Mouse (Mus musculus) spleen, postnatal 10 days (tissue): Measurements from ENCODE around the gene Selenof.

Experiments
- DNase-seq, 2 experiments: peaks; one replicate each; pipeline ENCODE4 v3.0.0; 2021 to 2022; ENCODE audit warnings: low spot score in 2 of 2

Gene Selenof

DNA sequence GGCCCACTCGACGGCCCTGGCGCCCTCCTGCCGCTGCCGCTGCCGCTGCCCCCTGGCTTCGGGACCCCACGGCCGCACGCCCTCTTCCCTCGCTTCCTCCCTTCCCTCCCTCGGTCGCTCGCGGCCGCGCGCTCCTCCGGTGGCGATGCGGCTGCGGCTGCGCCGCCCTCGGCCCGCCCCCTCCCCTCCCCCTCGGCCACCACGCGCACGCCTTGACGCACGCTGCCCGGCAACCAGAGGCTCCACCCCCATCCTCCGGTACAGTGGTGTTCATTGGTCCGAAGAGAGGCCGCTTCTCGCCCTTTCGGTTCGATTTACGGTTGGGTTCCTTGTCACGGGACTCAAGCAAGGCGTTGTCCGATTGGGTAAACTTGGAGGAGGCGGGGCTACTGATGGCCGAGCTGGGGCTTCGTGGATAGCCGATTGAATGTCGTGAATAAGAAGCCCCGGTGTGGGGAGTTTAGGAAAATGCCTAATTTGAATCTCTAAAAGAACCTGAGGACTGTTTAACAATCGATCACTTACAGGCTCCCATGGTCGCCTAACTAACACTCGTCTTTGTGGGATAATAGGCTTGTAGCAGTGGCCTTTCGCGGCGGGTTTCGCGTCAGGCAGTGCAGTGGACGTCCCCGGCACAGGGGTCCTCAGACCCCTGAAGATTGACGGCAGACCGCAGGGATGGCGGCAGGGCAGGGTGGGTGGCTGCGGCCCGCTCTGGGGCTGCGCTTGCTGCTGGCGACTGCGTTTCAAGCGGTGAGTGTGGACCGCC lies at the start of gene Selenof, which contains the start of gene Hs2st1:
Gene Selenof, plus strand, starts transcription at position 258 of the 769 bp plus-strand sequence.
Gene Hs2st1, minus strand, starts transcription at position 135 of the 769 bp plus-strand sequence.
- DNase-seq = peak; percentile 91 to 98

- DNase-seq = no peak
Observed at GRCm38 (mm10) chr3:144527918-144528317, 42.2 kb upstream of the Selenof start.

GRCm38 (mm10) chr3:144531023-144531422 lies 39.1 kb upstream of the Selenof start:
- no peak for DNase-seq

DNA sequence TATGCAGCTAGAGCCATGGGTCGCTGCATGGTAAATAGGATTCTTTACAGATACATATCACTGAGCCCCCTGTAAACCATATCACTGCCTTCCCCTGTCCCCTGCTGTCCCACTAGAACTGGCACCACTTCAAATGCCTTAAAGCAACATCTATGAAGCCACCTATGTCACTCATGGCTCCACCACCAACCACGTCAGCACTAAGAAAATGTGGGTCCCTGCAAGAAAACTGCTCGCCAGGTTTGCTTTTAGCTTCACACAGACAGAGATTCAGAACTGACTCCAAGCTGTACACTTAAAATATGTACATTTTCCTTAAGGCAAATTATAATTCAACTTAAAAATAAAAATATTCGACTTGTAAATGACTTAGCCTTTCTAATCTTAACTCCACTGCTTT lies 35.0 kb upstream of the Selenof start:
- no peak for DNase-seq

GRCm38 (mm10) chr3:144537078-144537855 lies 32.8 kb upstream of the Selenof start:
- DNase-seq = no peak

GRCm38 (mm10) chr3:144539051-144539450 lies 31.1 kb upstream of the Selenof start:
- DNase-seq = no peak

GRCm38 (mm10) chr3:144540805-144541204 lies 29.3 kb upstream of the Selenof start:
- DNase-seq = no peak

DNA sequence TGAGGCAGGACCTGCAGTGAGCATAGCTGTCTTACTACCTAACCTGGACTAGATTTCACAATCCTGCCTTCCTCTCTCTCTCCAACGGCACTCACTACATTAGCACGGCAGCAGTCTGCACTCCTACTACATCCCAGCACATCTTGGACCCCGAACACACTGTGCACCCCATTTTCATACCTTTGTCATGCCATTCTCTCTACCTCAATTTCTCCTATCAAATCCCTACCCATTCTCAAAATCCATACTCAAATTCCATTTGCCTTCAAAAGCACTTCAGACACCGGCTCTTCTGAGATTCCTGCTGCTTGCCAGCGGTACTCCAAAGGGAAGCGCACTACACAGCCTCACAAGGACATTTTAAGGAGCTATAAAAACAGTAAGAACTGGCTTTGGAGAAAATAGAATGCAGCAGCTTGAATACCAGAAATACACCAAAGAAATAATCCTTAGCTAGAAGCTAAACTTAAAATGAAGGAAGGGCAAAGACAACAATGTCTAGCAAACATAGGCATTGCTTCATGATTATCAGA lies 28.1 kb upstream of the Selenof start:
- DNase-seq = no peak

DNA sequence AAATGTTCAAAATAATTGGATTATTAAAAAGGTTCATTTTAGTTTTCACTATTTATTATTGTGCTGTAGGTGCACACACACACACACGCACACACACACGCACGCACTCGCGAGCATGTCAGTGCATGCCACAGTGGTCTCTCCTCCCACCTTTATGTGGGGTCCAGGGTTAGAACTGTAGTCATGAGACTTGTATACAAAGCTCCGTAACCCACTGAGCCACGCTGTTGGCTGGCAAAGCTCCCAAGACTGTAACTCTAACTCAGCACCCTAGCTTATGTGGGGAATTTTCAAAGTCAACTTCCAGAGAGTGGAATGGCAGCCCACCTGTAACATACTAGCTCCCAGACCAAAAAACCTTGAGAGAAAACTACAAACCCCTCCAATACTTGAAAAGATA lies 25.0 kb upstream of the Selenof start:
- no peak for DNase-seq

GRCm38 (mm10) chr3:144545832-144546231 lies 24.3 kb upstream of the Selenof start:
- DNase-seq = no peak

DNA sequence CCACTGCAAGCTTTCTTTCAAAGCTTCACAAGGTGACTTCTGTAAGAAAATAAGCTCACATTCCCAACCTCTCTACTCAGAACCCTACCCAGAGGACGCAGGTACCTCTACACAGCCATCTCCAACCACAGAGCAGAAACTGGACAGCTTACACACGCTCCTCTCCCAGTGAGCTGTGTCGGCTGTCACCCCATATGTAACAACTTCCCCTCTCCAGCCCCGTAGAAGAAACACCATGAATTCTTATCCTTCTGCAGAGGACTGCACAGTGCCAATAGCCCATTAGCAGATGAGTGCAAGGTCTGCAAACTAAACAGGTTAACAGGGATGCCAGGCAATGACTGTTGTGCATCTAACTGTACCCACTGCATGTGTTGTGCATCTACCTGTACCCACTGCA lies 23.6 kb upstream of the Selenof start:
- DNase-seq = no peak

DNA sequence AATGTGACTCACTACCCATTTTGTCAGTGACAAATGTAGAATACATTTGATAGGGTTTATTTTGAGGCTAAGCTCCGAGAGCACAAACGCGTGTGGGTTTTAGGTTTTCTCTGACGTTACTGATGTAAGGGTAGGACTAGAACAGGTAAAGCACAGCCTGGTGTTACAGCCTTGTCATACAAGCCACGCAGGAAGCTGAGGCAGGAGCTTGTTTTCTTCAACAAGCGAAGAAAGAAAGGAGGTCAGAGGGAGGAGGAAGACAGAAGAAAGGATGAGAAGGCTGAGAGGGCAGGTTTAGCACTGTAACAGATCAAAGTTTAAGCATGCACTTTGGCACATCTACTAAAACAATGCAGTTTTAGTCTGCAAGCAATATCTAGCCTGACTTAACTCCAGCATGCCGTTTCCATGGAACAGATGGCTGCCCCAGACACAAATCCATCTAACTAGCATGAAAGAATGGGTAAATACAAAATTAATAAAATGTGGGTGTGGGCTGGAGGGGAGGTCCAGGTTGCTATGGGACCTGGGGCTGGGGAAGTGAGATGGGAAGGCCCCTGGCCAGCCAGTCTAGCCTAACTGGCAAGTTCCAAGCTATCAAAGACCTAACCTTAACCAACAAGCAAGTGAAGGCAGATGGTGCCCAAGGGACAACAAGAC lies 21.8 kb upstream of the Selenof start:
- DNase-seq = no peak

DNA sequence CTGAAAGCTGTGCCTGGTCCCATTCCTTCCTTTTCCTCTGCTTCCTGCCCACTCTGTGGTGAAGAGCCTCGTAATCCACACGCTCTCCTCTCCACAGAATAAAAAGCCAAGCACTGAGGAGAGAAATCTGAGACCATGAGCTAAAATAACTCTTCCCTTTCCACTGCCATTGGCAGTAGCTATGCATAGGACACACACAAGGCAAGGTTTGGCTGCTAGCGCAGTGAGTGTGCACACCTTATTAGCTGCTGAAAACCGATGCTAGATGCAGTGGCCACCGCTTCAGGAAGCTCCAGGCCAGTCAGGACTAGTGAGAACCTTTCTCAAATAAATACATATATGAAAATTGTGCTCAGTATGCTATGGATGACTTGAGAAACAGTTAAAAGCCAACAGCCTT lies 20.1 kb upstream of the Selenof start:
- DNase-seq = no peak

- DNase-seq = no peak
Observed at GRCm38 (mm10) chr3:144550659-144551058, 19.4 kb upstream of the Selenof start.

- DNase-seq = no peak
Observed at GRCm38 (mm10) chr3:144551416-144551815, 18.7 kb upstream of the Selenof start.

- DNase-seq = no peak
Observed at GRCm38 (mm10) chr3:144553942-144554341, 16.2 kb upstream of the Selenof start.

- DNase-seq = no peak
Observed at GRCm38 (mm10) chr3:144554503-144554902, 15.6 kb upstream of the Selenof start.

GRCm38 (mm10) chr3:144555144-144555543 lies 15.0 kb upstream of the Selenof start:
- DNase-seq = no peak

DNA sequence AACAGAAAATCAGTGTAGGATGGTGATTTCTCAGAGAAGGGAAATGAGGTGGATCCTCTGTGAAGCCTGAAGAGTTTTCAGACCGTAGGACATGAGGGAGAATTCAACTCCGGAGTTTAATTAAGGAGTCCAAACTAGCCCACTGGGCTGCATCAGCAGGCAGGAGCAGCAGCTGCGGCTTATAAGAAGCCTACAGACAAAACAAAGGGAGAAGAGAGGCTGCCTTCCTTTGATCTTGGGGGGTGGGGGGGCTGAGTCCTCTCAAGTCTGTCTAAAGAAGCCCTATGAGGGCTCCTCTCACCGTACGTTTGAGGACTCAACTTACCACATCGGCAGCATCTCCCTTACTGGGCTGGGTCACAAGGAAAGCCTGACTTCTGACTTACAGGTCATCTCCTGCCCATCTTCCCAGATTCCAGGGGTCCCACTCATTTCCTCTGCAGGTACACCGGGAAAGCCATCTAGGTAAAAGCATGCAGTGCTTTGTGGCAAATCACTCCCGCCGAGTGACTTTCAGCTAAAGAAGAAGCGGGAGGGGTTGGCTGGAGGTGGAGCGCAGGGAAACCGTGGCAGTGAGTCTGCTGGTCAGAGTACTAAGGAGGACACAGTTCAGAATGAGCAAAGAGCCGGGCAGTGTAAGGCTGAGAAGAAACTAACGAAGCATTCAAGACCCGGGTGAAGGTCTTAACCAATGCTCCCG lies 13.3 kb upstream of the Selenof start:
- DNase-seq = no peak

- DNase-seq = no peak
Observed at GRCm38 (mm10) chr3:144558274-144558673, 11.8 kb upstream of the Selenof start.

GRCm38 (mm10) chr3:144561511-144562250 lies 8.4 kb upstream of the Selenof start:
- peak; percentile 17 to 28 for DNase-seq
